Mouse (Mus musculus): Measurements from ENCODE around the gene P4hb.
"Not testable (repeated sequence)": the region's sequence is repeated elsewhere in the genome, so short reads cannot be mapped to it uniquely, and the experiment has no call there.

The P4hb gene

DNA sequence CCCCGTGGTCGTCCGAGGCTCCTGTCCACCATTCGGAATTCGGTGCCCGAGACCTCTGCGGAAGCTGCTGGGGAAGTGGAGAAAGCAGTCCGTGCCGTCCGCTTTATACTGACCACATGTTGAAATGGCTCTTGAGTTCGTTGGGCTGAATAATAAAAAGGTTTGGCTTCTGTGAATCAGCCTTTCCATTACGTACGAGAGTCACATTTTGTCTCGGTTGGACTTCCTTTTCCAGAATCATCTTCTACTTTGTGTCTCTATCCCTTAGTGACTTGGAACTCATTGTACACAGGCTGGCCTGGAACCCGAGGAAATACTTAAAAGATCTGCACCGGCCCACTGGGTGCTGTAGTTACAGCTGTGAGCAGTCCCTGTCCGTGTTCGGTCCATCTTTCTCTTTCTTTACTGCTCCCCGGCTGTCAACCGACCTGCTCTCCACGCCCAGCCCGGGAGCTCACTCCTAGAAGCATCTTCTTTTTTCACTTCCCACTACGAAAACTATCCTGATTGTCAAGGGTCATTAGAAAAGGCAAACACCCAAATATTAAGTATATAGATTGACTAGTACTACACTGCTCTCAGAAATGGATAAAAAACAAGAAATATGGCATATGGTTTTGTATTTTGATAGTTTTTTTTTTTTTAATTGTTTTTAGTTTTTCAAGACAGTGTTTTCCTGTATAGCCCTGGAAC, 678 bp upstream of the P4hb start:
- ATAC-seq (ENCODE audit: low TSS enrichment) = peak; percentile 7; the same call in 1 of the 2 replicates

DNA sequence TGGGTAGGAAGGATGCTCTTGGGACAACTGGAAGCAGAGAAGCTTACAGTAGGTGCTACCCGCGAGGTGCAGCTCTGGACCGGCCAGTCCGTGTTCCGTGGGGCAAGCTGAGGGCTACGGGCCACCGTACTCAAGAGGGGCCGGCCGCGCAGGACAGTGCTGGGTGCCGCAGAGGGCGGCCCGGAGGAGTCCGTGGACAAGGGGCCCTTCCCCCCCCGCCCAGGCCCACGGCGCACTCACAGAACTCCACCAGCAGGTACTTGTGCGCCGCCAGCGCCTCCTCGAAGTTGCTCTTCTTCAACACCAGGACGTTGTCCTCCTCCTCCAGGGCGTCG, 669 bp downstream of the P4hb start:
- peak; percentile 21; the same call in 1 of the 2 replicates for ATAC-seq (ENCODE audit: low TSS enrichment)

GRCm38 (mm10) chr11:120571754-120572416, 1.2 kb downstream of the P4hb start:
- ATAC-seq (ENCODE audit: low TSS enrichment) = no peak

- no peak for ATAC-seq (ENCODE audit: low TSS enrichment)
These were observed 1.9 kb downstream of the P4hb start for GRCm38 (mm10) chr11:120571122-120571521.

GRCm38 (mm10) chr11:120568324-120568723, 4.7 kb downstream of the P4hb start:
- ATAC-seq (ENCODE audit: low TSS enrichment) = no peak

DNA sequence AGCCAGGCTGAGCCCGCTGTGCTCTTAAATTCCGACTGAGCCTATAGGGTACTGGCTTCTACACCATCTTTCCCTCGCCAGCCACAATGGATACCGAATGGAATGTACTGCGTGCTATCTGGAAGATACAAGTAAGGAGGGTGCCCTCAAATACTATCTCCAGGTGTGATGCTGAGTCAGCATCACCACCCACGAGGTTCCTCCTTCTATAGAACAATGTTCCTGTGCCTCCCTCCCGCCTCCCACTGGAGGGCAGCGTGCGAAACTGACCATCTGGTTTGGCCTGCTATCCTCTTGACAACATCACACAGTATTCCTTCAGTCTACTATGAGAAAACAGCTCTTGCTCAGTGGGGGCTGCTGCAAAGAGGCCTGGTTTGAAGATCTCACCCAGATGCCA, 7.9 kb downstream of the P4hb start:
- ATAC-seq (ENCODE audit: low TSS enrichment) = no peak; the same call in 1 of the 2 replicates

DNA sequence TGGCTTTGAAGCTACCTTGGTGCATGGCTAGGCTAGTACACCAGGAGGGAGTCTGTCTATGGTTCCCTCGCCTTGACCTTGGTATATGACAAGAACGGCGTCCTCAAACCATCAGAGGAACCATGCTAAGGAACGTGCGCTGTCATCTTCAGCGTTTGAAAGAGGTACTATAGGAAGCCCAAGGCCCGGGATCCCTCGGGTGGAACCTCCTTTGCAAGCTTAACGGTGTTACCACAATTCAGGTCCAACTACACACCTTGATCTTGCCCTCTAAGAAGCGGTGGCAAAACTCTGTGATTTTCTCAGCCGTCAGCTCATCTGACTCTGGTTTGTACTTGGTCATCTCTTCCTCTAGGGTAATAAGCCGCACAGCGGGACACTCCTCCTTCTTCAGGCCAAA, 10.1 kb downstream of the P4hb start:
- ATAC-seq (ENCODE audit: low TSS enrichment) = no peak

DNA sequence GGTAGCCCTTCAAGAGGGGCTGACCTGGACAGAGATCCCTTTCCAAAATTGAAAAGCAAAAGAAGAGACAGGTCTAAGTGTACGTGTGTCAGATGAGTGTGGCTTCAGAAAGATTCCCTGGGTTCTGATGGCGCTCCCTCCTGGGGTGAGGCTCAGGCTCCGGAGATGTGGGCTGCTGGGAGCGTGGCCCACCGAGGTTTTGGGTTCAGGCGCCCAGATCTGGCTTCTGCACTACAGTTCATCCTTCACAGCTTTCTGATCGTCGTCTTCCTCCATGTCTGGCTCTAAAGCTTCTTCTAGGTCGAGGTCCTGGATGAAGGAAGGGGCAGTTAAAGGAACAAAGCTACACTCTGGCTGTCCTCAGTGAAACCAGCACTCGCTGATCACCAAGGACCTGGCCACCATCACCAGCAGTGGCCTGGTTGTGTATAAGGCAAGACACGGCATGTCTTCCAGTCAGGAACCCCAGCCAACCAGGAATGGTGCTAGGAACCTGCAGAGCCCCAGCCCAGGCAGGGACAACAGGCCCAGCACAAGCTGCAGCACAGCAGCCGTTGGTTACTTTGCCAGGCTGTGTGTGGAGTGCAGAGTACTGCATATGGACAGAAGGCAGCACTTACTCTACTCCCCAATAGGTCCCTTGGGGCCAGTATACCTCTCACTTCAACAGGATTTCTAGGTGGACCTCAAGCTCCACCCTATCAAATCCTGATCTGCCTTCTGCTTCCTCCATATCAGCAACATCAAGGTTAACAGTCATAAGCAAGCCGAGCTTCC, 11.9 kb downstream of the P4hb start:
- ATAC-seq (ENCODE audit: low TSS enrichment) = no peak

DNA sequence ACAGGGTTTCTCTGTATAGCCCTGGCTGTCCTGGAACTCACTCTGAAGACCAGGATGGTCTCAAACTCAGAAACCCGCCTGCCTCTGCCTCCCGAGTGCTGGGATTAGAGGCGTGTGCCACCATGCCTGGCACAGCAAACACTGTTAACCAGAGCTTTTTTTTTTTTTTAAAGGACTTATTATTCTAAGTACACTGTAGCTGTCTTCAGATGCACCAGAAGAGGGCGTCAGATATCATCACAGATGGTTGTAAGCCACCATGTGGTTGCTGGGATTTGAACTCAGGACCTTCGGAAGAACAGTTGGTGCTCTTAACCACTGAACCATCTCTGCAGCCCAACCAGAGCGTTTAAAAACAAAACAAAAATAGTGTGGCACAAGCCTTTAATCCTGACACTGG, 14.2 kb downstream of the P4hb start:
- not testable (repeated sequence) for ATAC-seq (ENCODE audit: low TSS enrichment)

DNA sequence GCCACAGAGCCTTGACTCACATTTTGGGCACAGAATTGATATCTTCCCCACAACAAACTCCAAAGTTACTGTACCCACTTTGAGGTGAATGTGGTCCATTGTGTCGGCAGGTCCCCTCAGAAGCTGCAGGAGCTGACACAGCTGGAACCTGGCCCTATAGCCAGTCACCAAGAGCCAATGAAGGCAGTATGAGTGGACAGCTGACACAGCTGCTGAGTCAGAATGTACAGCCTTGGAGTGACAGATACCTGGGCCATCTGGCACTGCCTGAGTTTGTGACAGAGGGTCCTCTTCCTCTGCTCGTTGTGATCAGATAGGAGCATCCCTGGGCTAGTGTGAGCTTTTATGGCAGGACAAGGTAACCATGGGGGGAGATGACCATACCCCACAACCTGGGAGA, 17.8 kb downstream of the P4hb start:
- ATAC-seq (ENCODE audit: low TSS enrichment) = no peak

- no peak for ATAC-seq (ENCODE audit: low TSS enrichment)
These were observed 18.2 kb downstream of the P4hb start for GRCm38 (mm10) chr11:120554834-120555233.

DNA sequence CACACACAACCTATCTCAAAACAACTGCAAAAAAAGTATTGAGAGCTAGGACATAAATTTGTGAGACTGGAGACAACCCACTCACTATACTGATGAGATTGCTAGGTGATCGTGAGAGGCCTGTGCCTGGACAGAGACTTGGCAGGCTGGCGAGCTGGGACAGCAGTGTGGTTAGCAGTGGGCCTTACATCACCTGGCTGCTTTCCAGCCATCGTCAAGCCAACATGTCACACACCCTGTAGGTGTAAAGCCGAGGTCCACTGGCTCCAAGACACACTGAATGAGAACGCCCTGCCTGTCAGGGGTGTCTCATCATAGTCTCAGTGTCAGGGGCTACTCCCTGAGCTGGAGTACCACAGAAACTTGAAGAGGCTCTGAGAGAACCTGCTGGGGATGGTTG, 20.3 kb downstream of the P4hb start:
- no peak for ATAC-seq (ENCODE audit: low TSS enrichment)

DNA sequence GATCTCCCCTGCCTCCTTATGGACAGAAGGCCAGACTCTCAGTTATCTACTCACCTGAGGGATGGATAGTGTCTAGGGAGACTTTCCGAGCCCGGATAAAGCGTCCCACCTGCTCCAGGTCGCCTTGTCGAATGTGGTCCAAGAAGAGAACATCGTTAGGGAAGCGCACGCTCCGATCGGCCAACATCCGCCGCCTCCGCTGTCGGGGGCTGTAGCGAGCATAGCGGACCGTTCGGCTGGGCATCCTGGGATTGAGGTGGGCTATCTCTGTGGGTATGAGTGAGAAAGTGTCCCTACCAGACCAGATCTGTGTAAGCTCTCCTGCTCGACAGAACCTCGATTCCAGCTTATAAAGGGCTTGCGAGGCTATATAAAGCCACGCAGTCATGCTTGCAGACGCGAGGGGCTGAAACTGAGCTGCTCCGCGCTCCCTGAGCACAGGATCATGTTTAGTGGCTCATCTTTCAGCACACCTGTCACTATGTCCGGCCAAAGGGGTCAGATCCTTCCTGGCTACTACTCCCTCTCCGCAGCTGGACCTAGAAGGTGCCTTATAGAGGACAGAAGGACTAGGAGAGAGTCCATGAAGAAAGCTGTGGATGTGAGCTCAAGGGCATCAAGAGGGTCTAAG, 22.1 kb downstream of the P4hb start, which contains the start of gene Ppp1r27:
Ppp1r27 (minus strand) TSS at position 323 of the 631 bp plus-strand sequence.
- ATAC-seq (ENCODE audit: low TSS enrichment) = no peak

DNA sequence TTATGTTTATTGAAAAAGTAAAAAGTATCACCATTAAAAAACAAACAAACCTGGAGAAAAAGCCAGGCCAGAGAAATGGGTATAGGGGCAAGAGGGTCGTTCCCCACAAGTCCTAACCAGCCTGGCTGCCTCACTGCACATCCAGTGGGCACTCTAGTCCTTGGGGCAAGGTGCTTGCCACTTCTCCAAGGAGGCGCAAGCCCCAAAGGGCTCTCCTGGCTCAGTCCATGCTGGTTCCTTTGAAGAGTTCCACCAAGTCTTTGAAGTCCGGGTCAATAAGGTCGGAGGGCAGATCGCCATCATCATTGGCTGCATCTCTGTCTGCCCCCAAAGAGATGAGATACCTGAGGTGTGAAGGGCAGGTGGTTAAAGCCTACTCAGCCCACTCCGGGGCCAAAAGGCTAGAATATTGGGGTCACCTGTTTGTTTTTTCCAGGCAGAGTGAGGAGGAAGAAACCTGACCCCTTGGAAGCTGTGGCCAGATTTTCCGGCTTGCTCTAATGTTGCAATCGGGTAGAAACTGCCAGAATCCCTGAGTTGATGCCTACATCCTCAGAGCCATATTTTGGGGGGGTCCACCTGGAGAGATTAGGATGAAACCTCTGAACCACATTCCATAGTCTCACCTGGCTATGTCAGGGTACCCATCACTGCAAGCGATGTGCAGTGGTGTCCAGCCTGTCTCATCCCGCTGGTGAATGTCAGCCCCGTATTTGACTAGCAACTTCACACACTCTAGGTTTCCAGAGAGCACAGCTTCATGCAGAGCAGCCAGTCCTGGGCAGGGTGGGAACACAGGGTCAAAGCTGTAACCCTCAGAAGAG, 22.9 kb downstream of the P4hb start:
- ATAC-seq (ENCODE audit: low TSS enrichment) = no peak

GRCm38 (mm10) chr11:120549168-120549945, 23.7 kb downstream of the P4hb start, which contains the start of gene Mcrip1:
Gene Mcrip1 (minus strand): TSS chr11:120549727.
- peak; percentile 87 for ATAC-seq (ENCODE audit: low TSS enrichment)

GRCm38 (mm10) chr11:120548786-120549167, 24.3 kb downstream of the P4hb start:
- no peak for ATAC-seq (ENCODE audit: low TSS enrichment)

DNA sequence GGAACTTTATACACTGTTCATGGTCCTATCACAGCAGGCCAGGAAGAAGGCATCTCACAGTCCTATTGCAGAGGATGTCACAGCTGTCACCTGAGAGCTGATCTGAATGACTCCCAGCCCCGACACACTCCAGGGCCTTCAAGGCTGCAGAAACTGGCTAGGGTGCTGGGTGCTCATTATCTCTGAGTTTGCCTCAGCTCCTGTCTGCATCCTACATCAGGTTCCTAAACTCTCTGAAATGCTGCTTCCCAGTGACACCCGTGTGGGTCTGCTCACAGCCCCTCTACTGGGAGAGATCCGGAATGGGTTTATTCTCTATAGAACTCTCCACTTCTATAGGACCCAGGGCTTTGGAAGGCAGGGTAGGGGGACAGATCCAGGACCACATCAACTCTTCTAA, 24.8 kb downstream of the P4hb start:
- ATAC-seq (ENCODE audit: low TSS enrichment) = no peak

DNA sequence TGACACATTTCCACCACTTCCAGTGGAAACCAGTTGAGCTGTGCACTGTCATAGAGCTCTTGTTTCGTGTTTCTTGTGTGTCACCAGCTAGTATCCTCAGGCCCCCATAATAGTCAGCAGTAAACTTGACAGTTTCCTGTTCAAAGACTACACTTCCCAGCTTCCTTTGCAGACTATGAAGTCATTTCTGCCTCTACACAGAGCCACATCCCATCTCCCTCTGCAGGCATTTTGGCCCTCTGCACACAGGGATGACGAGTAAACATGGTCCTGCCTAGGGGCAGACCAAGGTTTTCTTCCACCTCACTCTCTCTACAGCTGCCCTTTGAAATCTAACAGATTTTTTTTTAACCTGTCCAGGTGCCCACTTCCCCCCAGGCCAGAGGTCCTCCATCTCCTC, 25.6 kb downstream of the P4hb start:
- ATAC-seq (ENCODE audit: low TSS enrichment) = no peak

DNA sequence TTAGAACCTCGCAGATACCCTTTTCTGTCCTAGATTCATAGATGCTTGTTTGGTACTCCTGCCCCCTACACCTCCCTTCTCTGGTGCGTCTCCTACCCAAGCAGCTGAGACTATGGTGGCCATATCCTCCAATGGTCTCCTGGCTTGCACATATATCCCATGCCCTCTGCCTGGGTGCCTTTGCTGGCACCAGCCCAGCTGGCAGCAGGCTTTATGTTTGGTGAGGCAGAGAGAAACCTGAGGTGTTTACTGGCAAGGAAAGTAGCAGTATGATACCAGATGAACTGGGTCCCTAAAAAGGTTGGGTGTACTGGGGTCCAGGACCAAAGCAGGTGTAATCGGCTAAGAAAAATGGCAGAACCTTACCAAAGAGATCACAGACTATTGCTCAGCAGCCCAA, 27.1 kb downstream of the P4hb start:
- no peak for ATAC-seq (ENCODE audit: low TSS enrichment)

GRCm38 (mm10) chr11:120542376-120542775, 30.7 kb downstream of the P4hb start:
- no peak for ATAC-seq (ENCODE audit: low TSS enrichment)

DNA sequence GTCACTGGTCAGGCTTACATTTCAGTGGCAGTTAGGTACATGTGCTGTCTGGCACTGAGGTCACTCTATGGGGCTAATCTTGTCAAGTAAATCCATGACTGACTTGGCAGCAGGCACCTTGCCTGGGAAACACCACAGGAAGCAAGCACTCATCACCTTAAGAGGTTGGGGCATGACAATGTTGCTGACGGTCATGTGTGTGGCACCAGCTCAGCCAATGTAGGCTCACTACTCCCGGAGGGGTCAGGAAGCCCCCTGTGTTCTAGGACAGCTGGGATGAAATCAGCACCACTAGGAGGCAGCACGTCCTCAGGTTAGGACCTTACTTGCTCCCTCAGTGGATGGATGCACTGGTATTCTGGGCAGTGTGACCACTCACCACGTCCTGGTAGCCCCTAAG, 31.1 kb downstream of the P4hb start:
- ATAC-seq (ENCODE audit: low TSS enrichment) = no peak
